Mouse (Mus musculus) lung, embryonic 14.5 days (tissue): Measurements from ENCODE around the gene Aspm. TPM values are rescaled to one million over a fixed set of nuclear protein-coding genes. Genes with fewer than 3 reads are reported as not detected.

Source experiments
- ATAC-seq: fragments of 200-750 bp; cut with Nextera tagmentation; 2 replicates; pipeline ENCODE4 v1.8.0; 2017; ENCODE audit warnings: mild to moderate bottlenecking, moderate TSS enrichment, moderate library complexity; ENCODE audit not compliant: insufficient read depth
- DNase-seq: peaks from one replicate; pipeline ENCODE4 v3.0.0-alpha.2; 2015
- H3K27ac ChIP-seq: fragments of 300-500 bp; sonication (generic); 2 replicates; pipeline ENCODE4 v1.5.1; 2014; ENCODE audit warnings: low read depth, mild to moderate bottlenecking, moderate library complexity
- H3K27me3 ChIP-seq: fragments of 300-500 bp; sonication (generic); 2 replicates; pipeline ENCODE4 v1.6.1; 2014; ENCODE audit warnings: low read length, control low read depth; ENCODE audit not compliant: insufficient read depth
- H3K36me3 ChIP-seq: fragments of 300-500 bp; sonication (generic); 2 replicates; pipeline ENCODE4 v1.6.1; 2014; ENCODE audit warnings: control low read depth; ENCODE audit not compliant: insufficient read depth
- H3K4me1 ChIP-seq: fragments of 300-500 bp; sonication (generic); 2 replicates; pipeline ENCODE4 v1.6.1; 2014; ENCODE audit warnings: antibody characterized with exemption, control low read depth; ENCODE audit not compliant: insufficient read depth
- H3K4me2 ChIP-seq: fragments of 300-500 bp; sonication (generic); 2 replicates; pipeline ENCODE4 v1.6.1; 2014; ENCODE audit warnings: mild to moderate bottlenecking
- H3K4me3 ChIP-seq: fragments of 300-500 bp; sonication (generic); 2 replicates; pipeline ENCODE4 v1.5.1; 2014; ENCODE audit warnings: low read depth, low read length
- H3K9ac ChIP-seq: fragments of 300-500 bp; sonication (generic); 2 replicates; pipeline ENCODE4 v1.6.1; 2014
- H3K9me3 ChIP-seq: fragments of 300-500 bp; sonication (generic); 2 replicates; pipeline ENCODE4 v1.6.1; 2016; ENCODE audit warnings: low read depth, low read length, control low read depth
- CTCF ChIP-seq: IDR thresholded peaks from 2 replicates; pipeline ENCODE4 v1.5.1; 2016; ENCODE audit warnings: antibody characterized with exemption, low read depth
- WGBS: fragments of 180-500 bp; shearing (Covaris S2); extraction: QIAGEN DNeasy Blood & Tissue Kit; methylation state at CpG from one replicate; pipeline ENCODE4 v1.1.7; 2014; 5-methylcytosine and 5-hydroxymethylcytosine counted together
- polyA plus RNA-seq: library from polyadenylated mRNA; unstranded; fragments of >200 nt; fragmentation: Nextera tagmentation; extraction: Ambion mirVana; gene quantifications from 2 replicates; pipeline ENCODE4 v1.2.1, GENCODE M21; 2014

The Aspm gene
- polyA plus RNA-seq, 1 experiment from 2014 or later, result 25.4 TPM

DNA sequence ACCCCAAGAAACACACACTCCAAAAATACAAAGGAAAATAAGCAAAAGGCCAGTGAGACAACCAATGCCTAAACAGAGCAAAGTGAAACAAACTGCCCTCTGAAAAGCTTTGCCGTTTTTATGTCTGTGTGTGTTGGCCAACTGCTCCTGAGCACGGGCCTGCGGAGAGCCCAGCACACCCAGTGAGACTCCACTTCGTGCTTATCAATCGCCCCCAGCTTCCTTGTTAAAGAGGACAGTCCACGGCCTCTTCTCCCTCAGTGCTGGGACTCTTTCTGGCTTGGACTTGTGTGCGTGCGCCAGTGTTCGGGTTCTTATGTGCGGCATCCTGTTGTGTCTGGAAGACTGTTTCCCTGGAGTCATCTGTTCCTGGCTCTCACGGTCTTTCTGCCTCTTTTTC is 11.4 kb downstream of the Aspm start:
- Histone ChIP-seq H3K27ac (no peak overlapping the region), H3K4me1 (no peaks in the 10 kb centered on the region), H3K9ac (no peak overlapping the region), H3K9me3 (no peaks in the 10 kb centered on the region), H3K4me2 (no peak overlapping the region), H3K36me3 (peaks cover 74% of the 10 kb centered on the region), H3K27me3 (no peaks in the 10 kb centered on the region), H3K4me3 (no peak overlapping the region)
- ATAC-seq, result no peak
- DNase-seq, result no peak
- TF ChIP-seq CTCF, result no peak
- 91% methylated on average over 11 of the region's 11 CpGs for WGBS

GRCm38 (mm10) chr1:139478898-139479297 is 24.3 kb downstream of the Aspm start:
- 88% methylated on average over 11 of the region's 11 CpGs for WGBS
- no peaks in the 10 kb centered on the region for H3K27me3 ChIP-seq
- no peaks in the 10 kb centered on the region for H3K9me3 ChIP-seq
- no peak overlapping the region for H3K4me3 ChIP-seq
- ATAC-seq, result no peak
- H3K27ac ChIP-seq, result no peak overlapping the region
- H3K4me2 ChIP-seq, result no peak overlapping the region
- DNase-seq, result no peak
- no peaks in the 10 kb centered on the region for H3K4me1 ChIP-seq
- H3K36me3 ChIP-seq, result peaks cover 87% of the 10 kb centered on the region
- no peak overlapping the region for H3K9ac ChIP-seq
- TF ChIP-seq CTCF, result no peak

- no peak overlapping the region for H3K4me3 ChIP-seq
- H3K9me3 ChIP-seq, result no peaks in the 10 kb centered on the region
- TF ChIP-seq CTCF, result no peak
- no peak for ATAC-seq
- no peaks in the 10 kb centered on the region for H3K27me3 ChIP-seq
- DNase-seq, result no peak
- 91% methylated on average over 8 of the region's 8 CpGs for WGBS
- H3K27ac ChIP-seq, result no peak overlapping the region
- H3K9ac ChIP-seq, result no peak overlapping the region
- H3K36me3 ChIP-seq, result peaks cover 77% of the 10 kb centered on the region
- no peak overlapping the region for H3K4me2 ChIP-seq
- no peaks in the 10 kb centered on the region for H3K4me1 ChIP-seq
Observed at GRCm38 (mm10) chr1:139480246-139480645, 25.7 kb downstream of the Aspm start.

DNA sequence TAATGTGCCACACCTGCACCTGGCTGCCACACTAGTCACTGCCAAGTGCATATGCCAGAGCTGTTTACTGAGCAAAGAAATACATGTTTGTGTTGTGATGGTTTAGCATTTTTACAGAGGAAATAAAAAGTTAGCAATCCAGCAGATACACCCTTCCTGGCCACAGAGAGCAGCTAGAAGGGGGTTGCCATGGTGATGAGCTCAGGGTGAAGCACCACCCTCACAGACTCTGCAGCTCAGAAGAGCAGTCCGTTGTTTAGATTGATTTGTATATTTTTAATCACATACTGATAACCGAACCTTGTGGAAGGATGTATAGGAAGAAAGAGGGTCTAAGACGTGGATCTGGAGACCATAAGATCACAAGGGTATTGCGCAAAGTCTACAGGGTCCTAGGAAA is 26.6 kb downstream of the Aspm start:
- Histone ChIP-seq H3K4me2 (no peak overlapping the region), H3K4me1 (no peaks in the 10 kb centered on the region), H3K27ac (no peak overlapping the region), H3K9ac (no peak overlapping the region), H3K27me3 (no peaks in the 10 kb centered on the region), H3K36me3 (peaks cover 72% of the 10 kb centered on the region), H3K4me3 (no peak overlapping the region), H3K9me3 (no peaks in the 10 kb centered on the region)
- 63% methylated on average over 4 of the region's 4 CpGs for WGBS
- DNase-seq (no peak), ATAC-seq (no peak)
- no peak for TF ChIP-seq CTCF

- DNase-seq (no peak), ATAC-seq (no peak)
- H3K9me3 ChIP-seq, result no peaks in the 10 kb centered on the region
- peaks cover 45% of the 10 kb centered on the region for H3K36me3 ChIP-seq
- H3K4me2 ChIP-seq, result no peak overlapping the region
- no peak for TF ChIP-seq CTCF
- no peaks in the 10 kb centered on the region for H3K27me3 ChIP-seq
- no peak overlapping the region for H3K9ac ChIP-seq
- no peak overlapping the region for H3K27ac ChIP-seq
- 89% methylated on average over 3 of the region's 3 CpGs for WGBS
- H3K4me1 ChIP-seq, result no peaks in the 10 kb centered on the region
- no peak overlapping the region for H3K4me3 ChIP-seq
Observed at GRCm38 (mm10) chr1:139494630-139495029, 40.1 kb downstream of the Aspm start.

GRCm38 (mm10) chr1:139495408-139495807 is 40.8 kb downstream of the Aspm start:
- 85% methylated on average over 2 of the region's 2 CpGs for WGBS
- H3K9me3 ChIP-seq, result no peaks in the 10 kb centered on the region
- no peak for TF ChIP-seq CTCF
- no peak for ATAC-seq
- no peak for DNase-seq
- no peaks in the 10 kb centered on the region for H3K4me1 ChIP-seq
- no peak overlapping the region for H3K4me2 ChIP-seq
- H3K9ac ChIP-seq, result no peak overlapping the region
- peaks cover 38% of the 10 kb centered on the region for H3K36me3 ChIP-seq
- H3K27me3 ChIP-seq, result no peaks in the 10 kb centered on the region
- no peak overlapping the region for H3K27ac ChIP-seq
- H3K4me3 ChIP-seq, result no peak overlapping the region

GRCm38 (mm10) chr1:139496212-139496611 is 41.6 kb downstream of the Aspm start:
- Histone ChIP-seq H3K27me3 (no peaks in the 10 kb centered on the region), H3K36me3 (peaks cover 31% of the 10 kb centered on the region), H3K9me3 (no peaks in the 10 kb centered on the region), H3K4me2 (no peak overlapping the region), H3K4me3 (no peak overlapping the region), H3K27ac (no peak overlapping the region), H3K4me1 (no peaks in the 10 kb centered on the region), H3K9ac (no peak overlapping the region)
- TF ChIP-seq CTCF, result no peak
- 71% methylated on average over 3 of the region's 3 CpGs for WGBS
- DNase-seq (no peak), ATAC-seq (no peak)

DNA sequence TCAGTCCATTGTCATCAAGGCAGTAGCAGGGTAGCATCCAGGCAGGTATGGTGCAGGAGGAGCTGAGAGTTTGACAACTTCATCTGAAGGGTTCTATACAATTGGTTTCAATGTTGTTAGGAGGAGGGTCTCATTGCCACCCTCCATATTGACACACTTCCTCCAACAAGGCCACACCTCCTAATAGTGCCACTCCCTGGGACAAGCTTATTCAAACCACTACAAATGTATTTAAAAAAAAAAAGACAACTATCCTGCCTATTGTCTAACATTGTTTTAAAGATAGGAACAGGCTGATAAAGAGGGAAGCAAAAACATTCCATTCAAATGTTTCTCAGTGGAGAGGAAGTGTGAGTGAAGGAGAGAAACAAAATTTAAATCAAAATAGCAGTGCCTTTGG is 45.2 kb downstream of the Aspm start:
- Histone ChIP-seq H3K27ac (no peak overlapping the region), H3K36me3 (peaks cover 7% of the 10 kb centered on the region; the same call in 1 of the 2 replicates), H3K27me3 (no peaks in the 10 kb centered on the region), H3K9ac (no peak overlapping the region), H3K4me1 (no peaks in the 10 kb centered on the region), H3K9me3 (no peaks in the 10 kb centered on the region), H3K4me3 (no peak overlapping the region), H3K4me2 (no peak overlapping the region)
- ATAC-seq, result no peak
- DNase-seq, result no peak
- TF ChIP-seq CTCF, result no peak
